Mouse (Mus musculus): ENCODE data around the gene Dnajc6. TPM values are rescaled to one million over a fixed set of nuclear protein-coding genes. Genes with fewer than 3 reads are reported as not detected.

Gene Dnajc6
- polyA plus RNA-seq (2012; ENCODE audit: insufficient read depth, low replicate concordance), result 0.02 TPM in 1 of 2 replicates, not detected in the other

DNA sequence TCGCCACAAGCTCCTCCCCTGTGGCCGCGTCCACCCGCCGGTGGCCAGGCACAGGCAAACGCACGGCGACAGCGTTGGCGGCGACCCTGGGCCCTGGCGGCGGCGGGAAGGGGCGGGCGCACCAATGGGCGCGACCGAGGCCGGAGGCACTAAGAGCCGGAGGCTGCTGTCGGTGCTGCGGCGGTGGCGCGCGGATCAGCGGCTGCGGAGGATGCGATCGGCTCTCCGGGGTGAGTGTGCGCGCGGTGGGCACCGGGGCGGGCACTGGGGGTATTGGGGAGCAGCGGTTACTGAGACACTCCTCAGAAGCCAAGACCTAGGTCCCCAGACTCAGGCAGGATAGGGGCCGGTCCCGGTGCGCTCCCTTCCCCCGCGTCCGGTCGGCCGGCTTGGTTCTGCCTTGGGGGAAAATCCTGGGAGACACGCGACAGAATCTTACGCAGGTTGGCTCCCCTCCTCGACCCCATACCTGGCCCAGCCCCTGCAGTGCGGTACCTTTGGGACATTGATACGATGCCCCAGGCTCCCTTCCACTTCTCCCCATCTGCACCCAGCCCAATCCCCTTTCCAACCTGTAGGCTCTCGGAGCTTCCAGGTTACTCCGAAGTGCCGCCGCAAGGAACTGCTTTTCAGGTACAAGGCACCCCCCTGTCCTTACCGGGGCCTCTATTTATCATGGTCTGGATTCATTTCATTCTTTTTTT is at the start of gene Dnajc6:
Dnajc6 (plus strand) TSS at position 115 of the 704 bp plus-strand sequence.
- Histone ChIP-seq H3K9me3 (no peaks in the 10 kb centered on the region), H3K27me3 (replicated peaks) (peaks cover 57% of the 10 kb centered on the region), H3K36me3 (replicated peaks; ENCODE audit: low read length) (no peaks in the 10 kb centered on the region), H3K4me1 (peaks cover 16% of the 10 kb centered on the region), H3K4me3 (replicated peaks) (peak within 1 kb of the TSS; percentile 89)
- TF ChIP-seq GATA1 (IDR thresholded peaks at IDR 0.05; ENCODE audit: borderline replicate concordance, low read length), result no peak

DNA sequence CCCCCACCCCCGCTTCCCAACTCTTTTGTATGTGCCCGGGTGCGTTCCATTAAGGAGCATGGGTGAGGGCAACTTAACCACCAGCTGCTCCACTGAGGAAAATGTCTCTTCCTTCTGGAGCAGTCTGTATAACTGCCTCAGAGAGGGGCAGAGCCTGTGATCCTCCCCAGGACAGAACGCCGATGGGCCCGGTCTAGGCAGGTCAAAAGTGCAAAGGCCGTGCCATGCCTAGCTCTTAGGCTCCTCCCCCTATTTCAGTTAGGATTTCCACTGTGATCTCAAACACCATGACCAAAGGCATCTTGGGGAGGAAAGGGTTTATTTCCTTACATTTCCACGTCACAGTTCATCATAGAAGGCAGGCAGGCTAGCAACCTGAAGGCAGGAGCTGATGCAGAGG is 47.7 kb upstream of the Dnajc6 start:
- peaks cover 22% of the 10 kb centered on the region; the same call in 1 of the 2 replicates for H3K4me1 ChIP-seq
- peaks cover 76% of the 10 kb centered on the region for H3K36me3 ChIP-seq (replicated peaks; ENCODE audit: low read length)
- no peaks in the 10 kb centered on the region for H3K27me3 ChIP-seq (replicated peaks)
- H3K4me3 ChIP-seq (replicated peaks), result no peak overlapping the region
- no peaks in the 10 kb centered on the region for H3K9me3 ChIP-seq
- no peak for TF ChIP-seq GATA1 (IDR thresholded peaks at IDR 0.05; ENCODE audit: borderline replicate concordance, low read length)
- TF ChIP-seq FLI1 (IDR thresholded peaks at IDR 0.05; ENCODE audit: low read length), result no peak

DNA sequence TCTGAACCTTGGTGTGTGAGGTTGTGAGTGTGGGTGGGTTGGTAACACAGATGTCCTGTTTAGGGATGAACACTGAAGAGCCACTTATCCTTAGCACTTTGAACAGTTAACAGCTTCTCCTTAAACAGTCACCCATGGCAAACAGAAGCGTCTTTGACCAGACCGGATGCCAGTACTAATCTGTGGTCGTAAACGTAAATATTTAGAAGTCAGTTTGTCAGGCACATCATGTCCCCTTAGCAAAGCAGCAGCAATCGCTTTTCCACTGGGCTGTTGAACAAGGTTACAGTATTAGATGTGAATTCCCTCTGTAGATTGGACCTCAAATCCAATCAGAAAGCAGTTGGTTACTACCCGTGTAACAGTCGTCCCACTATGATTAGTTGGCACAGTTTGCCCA is 47.1 kb upstream of the Dnajc6 start:
- Histone ChIP-seq H3K4me1 (peaks cover 18% of the 10 kb centered on the region; the same call in 1 of the 2 replicates), H3K36me3 (replicated peaks; ENCODE audit: low read length) (peaks cover 79% of the 10 kb centered on the region), H3K27me3 (replicated peaks) (no peaks in the 10 kb centered on the region), H3K9me3 (no peaks in the 10 kb centered on the region), H3K4me3 (replicated peaks) (no peak overlapping the region)
- TF ChIP-seq GATA1 (IDR thresholded peaks at IDR 0.05; ENCODE audit: borderline replicate concordance, low read length) (no peak), FLI1 (IDR thresholded peaks at IDR 0.05; ENCODE audit: low read length) (no peak)

DNA sequence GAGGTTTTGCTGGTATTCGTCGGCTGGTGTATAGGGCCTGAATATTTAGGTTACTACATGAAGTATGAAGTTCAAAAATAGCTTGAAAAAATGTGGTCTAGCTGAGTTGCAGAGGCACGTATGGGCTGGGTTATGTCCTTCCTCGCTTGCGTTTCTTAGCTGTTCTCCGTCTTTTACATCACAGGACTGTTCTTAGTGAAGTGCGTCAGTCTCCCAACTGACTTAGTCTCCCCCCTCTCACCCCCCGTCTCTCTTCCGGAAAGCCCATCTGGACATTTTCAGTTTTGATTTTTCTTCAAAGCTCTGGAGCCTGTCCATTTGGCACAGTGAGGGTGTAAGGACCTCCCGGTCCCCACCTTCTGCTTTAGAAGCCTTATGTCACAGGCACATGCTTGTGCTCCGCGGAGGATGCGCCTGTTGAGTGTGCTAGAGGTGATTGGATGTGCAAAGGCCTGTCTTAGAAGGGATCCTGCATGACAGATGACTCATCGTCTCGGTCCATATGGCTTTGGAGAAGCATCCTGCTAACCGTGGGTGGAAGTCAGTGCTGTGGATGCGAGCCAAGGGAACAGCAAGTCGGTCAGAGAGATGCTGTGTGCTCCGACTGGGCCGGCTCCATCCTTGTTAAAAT is 46.2 kb upstream of the Dnajc6 start:
- peak overlapping the region; percentile 14 for H3K4me3 ChIP-seq (replicated peaks)
- H3K4me1 ChIP-seq, result peaks cover 16% of the 10 kb centered on the region
- no peaks in the 10 kb centered on the region for H3K27me3 ChIP-seq (replicated peaks)
- no peaks in the 10 kb centered on the region for H3K9me3 ChIP-seq
- peaks cover 82% of the 10 kb centered on the region for H3K36me3 ChIP-seq (replicated peaks; ENCODE audit: low read length)
- TF ChIP-seq FLI1 (IDR thresholded peaks at IDR 0.05; ENCODE audit: low read length) (no peak), GATA1 (IDR thresholded peaks at IDR 0.05; ENCODE audit: borderline replicate concordance, low read length) (no peak)

DNA sequence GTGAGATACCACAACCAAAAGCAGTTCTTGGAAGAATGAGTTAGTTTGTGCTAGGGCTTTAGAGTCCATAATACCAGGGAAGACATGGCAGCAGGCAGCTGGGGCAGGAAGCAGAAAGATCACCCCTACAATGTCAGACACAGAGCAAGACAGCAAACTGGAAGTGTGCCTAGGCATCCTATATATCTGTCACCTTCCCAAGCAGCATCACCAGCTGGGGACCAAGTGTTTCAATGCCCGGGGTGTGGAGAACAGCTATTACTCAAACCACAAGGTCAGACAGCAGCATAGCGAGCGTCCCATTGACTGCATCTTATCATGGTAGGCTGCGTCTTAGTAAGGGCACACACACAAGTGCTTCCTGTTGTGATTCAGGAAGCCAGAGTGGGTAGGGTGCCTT is 45.4 kb upstream of the Dnajc6 start:
- H3K4me1 ChIP-seq, result peaks cover 16% of the 10 kb centered on the region
- H3K4me3 ChIP-seq (replicated peaks), result no peak overlapping the region
- H3K36me3 ChIP-seq (replicated peaks; ENCODE audit: low read length), result peaks cover 84% of the 10 kb centered on the region
- no peaks in the 10 kb centered on the region for H3K9me3 ChIP-seq
- TF ChIP-seq GATA1 (IDR thresholded peaks at IDR 0.05; ENCODE audit: borderline replicate concordance, low read length) (no peak), FLI1 (IDR thresholded peaks at IDR 0.05; ENCODE audit: low read length) (no peak)
- H3K27me3 ChIP-seq (replicated peaks), result no peaks in the 10 kb centered on the region

DNA sequence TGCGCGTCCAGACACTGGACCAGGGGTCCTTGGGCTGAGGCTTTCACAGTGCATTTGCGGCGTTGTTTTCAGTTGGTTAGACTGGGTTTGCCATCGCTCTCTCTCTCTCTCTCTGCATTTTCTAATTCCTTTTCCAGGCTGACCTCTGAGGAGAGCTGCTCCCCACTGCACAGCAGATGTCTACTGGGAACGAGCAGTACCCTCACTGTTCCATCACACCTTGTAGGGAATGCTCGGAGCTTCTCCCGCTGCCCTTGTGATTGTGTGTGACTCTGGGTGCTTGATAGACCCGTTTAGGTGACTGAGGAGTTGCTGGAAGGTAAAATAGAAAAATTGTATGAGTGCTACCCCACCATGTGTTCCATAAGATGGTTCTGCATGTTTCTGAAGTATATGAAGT is 43.6 kb upstream of the Dnajc6 start:
- Histone ChIP-seq H3K27me3 (replicated peaks) (no peaks in the 10 kb centered on the region), H3K36me3 (replicated peaks; ENCODE audit: low read length) (peaks cover 82% of the 10 kb centered on the region), H3K4me3 (replicated peaks) (no peak overlapping the region), H3K4me1 (peaks cover 25% of the 10 kb centered on the region), H3K9me3 (no peaks in the 10 kb centered on the region)
- TF ChIP-seq GATA1 (IDR thresholded peaks at IDR 0.05; ENCODE audit: borderline replicate concordance, low read length) (no peak), FLI1 (IDR thresholded peaks at IDR 0.05; ENCODE audit: low read length) (no peak)

DNA sequence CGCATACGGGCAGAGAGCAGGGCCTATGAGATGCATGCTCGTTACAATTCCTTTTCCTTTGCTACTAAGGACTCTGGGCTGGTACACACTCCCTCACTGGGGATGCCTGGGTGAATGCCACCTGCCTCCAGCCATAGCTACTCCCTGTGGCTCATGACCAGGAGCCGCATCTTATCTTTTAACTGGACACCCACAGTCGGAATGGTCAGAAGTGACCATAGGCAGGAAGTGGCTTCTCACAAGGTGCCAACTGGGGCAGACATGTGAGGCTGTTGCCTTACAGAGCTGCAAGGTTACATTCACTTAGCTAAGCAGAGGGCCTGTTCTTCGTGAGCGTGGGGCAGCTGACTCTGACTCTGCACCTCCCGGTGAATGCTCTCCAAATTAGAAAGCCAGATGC is 39.3 kb upstream of the Dnajc6 start:
- no peak overlapping the region for H3K4me3 ChIP-seq (replicated peaks)
- TF ChIP-seq GATA1 (IDR thresholded peaks at IDR 0.05; ENCODE audit: borderline replicate concordance, low read length) (no peak), FLI1 (IDR thresholded peaks at IDR 0.05; ENCODE audit: low read length) (no peak)
- H3K36me3 ChIP-seq (replicated peaks; ENCODE audit: low read length), result peaks cover 70% of the 10 kb centered on the region
- no peaks in the 10 kb centered on the region for H3K27me3 ChIP-seq (replicated peaks)
- no peaks in the 10 kb centered on the region for H3K9me3 ChIP-seq
- H3K4me1 ChIP-seq, result peaks cover 17% of the 10 kb centered on the region

DNA sequence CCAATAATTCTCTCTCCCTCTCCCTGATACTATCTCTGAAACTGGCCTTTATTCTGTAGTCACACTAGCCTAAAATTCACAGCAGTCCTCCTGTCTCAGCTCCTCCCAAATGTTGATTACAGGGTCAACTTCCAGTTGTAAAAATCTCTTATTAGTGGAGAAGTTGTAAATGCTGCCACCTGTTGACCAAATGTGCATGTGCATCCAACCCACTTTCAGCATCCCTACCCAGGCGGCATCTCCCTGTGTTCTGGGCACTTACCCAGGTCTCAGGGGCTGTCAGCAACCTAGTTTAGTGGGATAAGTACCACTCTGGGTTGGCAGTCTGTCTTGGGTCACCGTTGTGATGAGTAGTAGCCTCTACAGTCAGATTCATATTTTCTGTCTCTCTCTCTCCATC is 38.1 kb upstream of the Dnajc6 start:
- no peaks in the 10 kb centered on the region for H3K9me3 ChIP-seq
- H3K27me3 ChIP-seq (replicated peaks), result no peaks in the 10 kb centered on the region
- no peak for TF ChIP-seq FLI1 (IDR thresholded peaks at IDR 0.05; ENCODE audit: low read length)
- TF ChIP-seq GATA1 (IDR thresholded peaks at IDR 0.05; ENCODE audit: borderline replicate concordance, low read length), result no peak

DNA sequence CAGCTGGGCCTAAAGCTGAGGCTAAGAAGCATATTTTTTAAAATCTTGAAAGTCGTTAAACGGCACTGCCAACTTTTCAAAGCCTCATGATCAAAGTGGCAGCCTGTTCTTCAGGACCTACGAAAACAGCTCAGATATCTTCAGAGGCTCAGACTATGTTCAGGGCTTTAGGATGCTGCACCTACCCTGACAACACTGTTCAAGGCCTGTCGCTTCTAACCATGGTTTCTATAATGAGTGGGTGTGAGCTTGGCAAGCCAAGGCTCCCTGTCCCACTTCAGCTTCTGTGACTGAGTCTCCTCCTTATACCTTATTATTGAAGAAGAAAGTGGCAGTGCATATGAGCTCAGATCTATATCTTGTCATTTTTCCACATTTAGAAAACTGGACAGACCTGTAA is 37.1 kb upstream of the Dnajc6 start:
- peaks cover 65% of the 10 kb centered on the region for H3K36me3 ChIP-seq (replicated peaks; ENCODE audit: low read length)
- H3K9me3 ChIP-seq, result no peaks in the 10 kb centered on the region
- H3K4me3 ChIP-seq (replicated peaks), result no peak overlapping the region
- H3K4me1 ChIP-seq, result peaks cover 17% of the 10 kb centered on the region
- TF ChIP-seq FLI1 (IDR thresholded peaks at IDR 0.05; ENCODE audit: low read length) (no peak), GATA1 (IDR thresholded peaks at IDR 0.05; ENCODE audit: borderline replicate concordance, low read length) (no peak)
- H3K27me3 ChIP-seq (replicated peaks), result no peaks in the 10 kb centered on the region

More for the DNA sequence above, 38.1 kb upstream of the Dnajc6 start:
- no peak overlapping the region for H3K4me3 ChIP-seq (replicated peaks)
- peaks cover 17% of the 10 kb centered on the region for H3K4me1 ChIP-seq
- peaks cover 70% of the 10 kb centered on the region for H3K36me3 ChIP-seq (replicated peaks; ENCODE audit: low read length)

DNA sequence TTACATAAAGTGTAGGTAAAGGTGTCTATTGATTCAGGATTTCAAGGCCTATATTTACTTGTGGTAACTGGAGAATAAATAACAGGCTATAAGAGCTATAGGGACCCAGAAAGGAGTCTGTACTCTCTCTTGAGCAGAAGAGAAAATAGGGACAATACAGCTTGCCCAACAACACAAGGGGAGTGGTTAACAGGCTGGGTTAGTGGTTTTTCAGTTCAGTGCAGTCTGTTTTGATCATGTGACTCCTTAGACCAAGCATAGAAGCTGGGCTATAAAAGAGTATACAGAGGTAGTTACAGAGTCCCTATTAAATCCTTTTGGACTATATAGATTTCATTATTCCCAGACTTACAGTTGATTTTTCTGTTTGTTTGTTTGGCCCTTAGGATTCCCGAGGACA is 36.3 kb upstream of the Dnajc6 start:
- Histone ChIP-seq H3K4me3 (replicated peaks) (no peak overlapping the region), H3K27me3 (replicated peaks) (no peaks in the 10 kb centered on the region), H3K36me3 (replicated peaks; ENCODE audit: low read length) (peaks cover 67% of the 10 kb centered on the region), H3K9me3 (no peaks in the 10 kb centered on the region), H3K4me1 (peaks cover 13% of the 10 kb centered on the region)
- TF ChIP-seq GATA1 (IDR thresholded peaks at IDR 0.05; ENCODE audit: borderline replicate concordance, low read length) (no peak), FLI1 (IDR thresholded peaks at IDR 0.05; ENCODE audit: low read length) (no peak)

Measured in megakaryocyte, embryonic 14.5 days (primary cell).